Mouse (Mus musculus) bone marrow macrophage, adult 2 months (primary cell): ENCODE measurements at regions not wholly inside any gene's neighbourhood (a gene's known extent, or its start where the extent isn't known, plus 50 kb on each side); places are given as distances from the start of the nearest gene placed in this dataset.

Source experiments
- CTCF ChIP-seq: IDR thresholded peaks from 2 replicates; pipeline ENCODE4 v1.5.1; 2012; ENCODE audit warnings: low read depth, mild to moderate bottlenecking, low read length, moderate library complexity
- POLR2A ChIP-seq: IDR thresholded peaks from 2 replicates; pipeline ENCODE4 v1.6.1; 2012; ENCODE audit warnings: mild to moderate bottlenecking, low read depth, low read length, borderline replicate concordance

DNA sequence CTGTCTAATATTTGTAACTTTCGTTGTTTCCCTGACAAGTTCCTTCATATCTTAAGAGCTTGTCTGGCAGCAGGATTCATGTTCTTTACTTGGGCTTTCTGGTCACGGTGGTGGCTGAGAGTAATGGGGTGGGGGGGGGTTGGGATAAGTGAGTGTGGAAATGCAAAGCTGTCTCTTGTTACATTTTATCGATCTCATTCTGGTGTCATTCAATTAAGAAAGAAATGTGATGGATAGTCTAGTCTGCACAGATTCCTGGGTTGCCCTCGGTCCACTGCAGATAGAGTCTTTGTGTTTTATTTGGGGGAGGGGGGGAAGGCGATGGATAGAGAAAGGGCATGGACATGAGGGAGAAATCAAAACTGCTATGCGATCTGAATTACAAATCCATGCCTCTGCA is 196.0 kb downstream of the Gm11146 start:
- TF ChIP-seq POLR2A (no peak), CTCF (no peak)
